Mouse (Mus musculus): ENCODE measurements at regions not wholly inside any gene's neighbourhood (a gene's known extent, or its start where the extent isn't known, plus 50 kb on each side); places are given as distances from the start of the nearest gene placed in this dataset.
"Not testable (repeated sequence)": the region's sequence is repeated elsewhere in the genome, so short reads cannot be mapped to it uniquely, and the experiment has no call there.

DNA sequence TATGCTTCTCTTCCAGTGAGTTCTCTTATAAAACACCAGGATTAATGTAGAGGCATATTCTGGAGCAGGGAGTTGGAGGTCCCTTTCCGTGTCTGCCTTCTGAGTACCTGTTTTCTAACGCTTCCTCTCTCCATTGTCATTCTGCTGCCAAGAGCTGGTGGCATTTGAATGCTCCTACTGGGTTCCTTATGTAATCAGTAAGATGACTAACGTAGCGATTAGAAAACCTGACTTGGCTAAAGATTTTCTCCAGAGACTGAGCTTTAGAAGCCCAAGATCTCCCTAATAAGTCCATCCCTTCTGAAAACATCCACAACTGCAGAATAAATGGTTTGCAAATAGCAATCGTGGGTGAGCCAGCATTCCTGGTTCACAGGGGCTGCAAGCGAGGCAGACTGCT, 174.5 kb downstream of the Dhx15 start:
- no peak for DNase-seq (ENCODE audit: low spot score)

DNA sequence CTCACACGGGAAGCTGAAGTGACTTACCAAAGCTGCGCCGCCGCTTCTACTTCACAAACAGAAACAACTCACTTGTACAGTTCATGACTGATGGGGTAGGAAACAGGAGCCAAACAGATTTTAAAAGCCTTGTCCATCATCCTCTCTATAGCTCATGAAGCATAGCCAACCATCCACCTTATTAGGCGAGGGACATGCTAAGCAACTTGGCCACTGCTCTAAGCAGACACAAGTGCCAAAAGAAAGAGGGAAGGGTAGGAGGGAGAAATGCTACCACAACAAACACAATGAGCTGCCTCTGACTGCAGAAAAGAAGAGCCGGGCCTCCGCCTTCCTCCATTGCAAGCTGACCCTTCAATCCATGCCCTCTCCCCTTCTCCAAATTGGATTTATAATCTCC, 179.9 kb downstream of the Dhx15 start:
- no peak for DNase-seq (ENCODE audit: low spot score)

DNA sequence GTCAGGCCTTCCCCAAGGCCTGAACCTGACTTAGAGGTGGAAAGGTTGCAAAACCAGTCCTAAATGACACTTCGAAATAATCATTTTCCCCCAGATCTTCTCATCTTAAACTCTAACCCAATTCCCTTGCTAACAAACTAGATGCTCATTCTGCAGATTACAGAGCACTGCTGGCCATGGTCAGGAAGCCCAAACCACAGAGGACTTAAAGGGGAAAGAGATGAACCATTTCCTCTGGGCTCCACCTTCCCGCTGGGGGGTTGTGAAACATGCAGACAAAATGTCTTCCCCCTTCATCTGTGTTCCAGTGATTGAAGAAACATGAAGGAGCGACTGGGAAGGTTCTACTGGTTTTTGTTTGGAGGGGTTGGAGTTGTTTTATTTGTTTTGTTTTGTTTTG, 181.4 kb downstream of the Dhx15 start:
- no peak for DNase-seq (ENCODE audit: low spot score)

DNA sequence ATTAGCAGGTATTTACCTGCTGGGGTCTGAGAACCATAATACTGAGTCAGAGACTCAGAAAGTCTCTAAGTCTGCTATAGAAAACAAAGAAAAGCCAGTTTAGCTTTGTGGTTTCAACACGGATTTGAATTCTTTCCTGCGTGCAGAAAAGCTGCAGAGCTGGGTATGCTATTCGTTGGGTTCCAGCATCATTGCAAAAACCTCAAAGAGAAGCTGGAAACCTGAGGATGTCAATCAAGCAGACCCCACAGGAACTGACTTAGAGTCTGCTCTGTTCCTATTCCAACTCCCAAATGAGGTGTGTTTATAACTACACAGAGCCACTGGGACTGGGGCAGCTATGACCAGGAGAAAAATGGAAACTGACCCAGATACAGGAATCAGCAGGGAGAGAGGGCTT, 183.5 kb downstream of the Dhx15 start:
- no peak for DNase-seq (ENCODE audit: low spot score)

DNA sequence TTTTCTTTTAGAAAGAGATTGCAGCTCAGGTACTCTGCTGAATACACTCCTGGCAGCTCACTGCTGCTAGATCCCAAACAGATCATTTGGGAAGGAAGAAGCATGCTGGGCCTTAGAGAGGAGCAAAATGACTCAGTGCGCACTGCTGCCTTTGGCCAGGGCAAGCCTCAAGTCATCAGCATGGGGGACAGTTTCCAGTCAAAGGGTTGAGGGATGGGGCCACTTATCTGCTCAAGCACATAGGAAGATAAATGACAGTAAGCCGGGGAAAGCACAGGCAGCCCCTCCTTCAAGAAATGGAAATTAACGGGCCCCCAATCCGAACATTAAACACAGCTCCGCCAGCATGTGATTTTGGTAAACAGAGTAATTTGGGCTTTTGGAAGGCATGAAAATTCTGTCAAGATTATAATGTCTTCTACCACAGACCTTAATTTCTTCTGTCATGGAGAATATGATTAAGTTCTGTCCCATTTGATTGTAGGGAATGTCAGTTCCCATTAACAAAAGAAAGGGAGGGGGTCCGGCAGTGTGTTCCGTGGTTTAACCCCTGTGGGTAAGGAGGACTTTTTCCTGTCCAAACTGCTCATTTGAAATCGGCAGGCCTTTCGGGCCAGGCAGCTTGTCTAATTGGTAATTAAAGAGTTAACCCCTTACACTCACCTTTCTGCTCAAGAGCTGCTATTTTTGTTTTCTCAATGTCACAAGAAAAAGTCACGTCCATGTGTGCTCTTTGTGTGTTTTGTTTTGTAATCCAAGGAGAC, 199.3 kb downstream of the Dhx15 start:
- no peak for DNase-seq (ENCODE audit: low spot score)

DNA sequence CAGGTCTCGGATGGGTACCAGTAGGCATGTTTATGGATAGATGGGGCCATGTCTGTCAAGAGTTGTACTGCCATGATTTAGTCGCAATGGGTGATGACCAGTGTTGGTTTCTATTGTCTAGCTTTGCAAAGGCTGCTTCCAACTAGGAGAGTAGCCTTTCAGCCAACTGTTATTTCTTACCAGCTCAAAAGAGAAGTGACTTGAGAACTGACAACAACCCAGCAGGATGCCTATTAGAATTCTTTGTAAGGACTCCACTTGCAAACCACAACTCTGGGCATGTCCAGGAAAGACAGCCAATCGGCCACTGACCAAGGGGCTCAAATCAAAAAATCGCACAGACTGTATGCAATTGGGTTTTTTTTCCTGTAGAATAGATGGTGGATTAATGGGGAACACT, 200.9 kb downstream of the Dhx15 start:
- DNase-seq (ENCODE audit: low spot score): no peak

DNA sequence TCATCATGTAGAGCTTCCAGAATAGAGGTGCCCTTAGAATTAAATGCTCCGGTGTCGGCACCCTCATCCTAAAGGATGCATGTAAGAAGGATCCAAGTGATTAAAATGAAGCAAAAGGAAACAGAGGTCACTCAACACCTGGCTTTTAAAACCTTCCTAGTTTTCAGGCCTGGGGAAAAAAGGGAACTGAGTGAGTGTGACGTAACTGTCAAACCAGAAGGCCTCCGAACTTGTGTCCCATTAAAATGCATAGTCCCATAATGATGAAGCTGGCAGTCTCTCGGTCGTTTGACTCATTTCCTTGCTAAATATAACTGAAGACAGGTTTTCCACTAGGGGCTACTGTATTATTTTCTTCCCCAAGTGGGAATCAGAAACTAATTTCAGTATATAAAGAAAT, 201.4 kb downstream of the Dhx15 start:
- DNase-seq (ENCODE audit: low spot score): no peak

DNA sequence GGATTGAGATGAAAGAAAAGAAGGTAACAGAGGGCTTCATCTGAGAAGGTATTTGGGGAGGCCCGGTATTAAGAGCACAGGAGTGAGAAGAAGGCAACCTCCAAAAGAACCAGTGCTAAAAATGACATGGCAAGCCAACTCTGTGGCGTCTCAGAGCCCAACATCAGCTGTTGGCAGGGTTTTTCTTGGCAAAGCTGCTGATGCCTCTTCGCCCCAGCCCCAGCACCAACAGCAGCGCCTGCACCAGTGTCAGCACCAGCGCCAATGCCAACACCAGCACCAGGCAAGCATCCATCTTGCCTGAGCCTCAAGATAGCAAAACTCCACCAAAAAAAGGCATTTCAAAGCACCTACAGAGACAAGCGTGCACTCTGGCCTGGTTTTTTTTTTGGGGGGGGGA, 205.3 kb downstream of the Dhx15 start:
- DNase-seq (ENCODE audit: low spot score): no peak

DNA sequence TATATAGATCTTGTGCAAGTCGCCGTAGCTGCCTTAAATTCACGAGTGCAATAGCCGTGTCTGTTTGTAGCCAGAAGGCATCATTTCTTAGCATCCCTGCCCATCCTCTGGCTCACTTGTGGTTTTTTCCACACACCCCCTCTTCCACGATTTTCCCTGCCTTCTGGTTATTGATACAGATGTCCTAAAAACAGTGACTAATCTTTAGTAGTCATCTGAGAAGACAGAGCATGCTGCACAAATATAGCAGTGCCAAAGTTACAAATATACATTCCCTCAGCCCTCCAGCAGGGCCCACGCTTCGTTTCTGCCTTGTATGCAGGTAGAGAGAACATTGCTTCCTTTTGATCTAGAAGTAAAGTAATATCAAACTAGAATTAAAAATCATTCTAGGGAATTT, 207.5 kb downstream of the Dhx15 start:
- no peak for DNase-seq (ENCODE audit: low spot score)

DNA sequence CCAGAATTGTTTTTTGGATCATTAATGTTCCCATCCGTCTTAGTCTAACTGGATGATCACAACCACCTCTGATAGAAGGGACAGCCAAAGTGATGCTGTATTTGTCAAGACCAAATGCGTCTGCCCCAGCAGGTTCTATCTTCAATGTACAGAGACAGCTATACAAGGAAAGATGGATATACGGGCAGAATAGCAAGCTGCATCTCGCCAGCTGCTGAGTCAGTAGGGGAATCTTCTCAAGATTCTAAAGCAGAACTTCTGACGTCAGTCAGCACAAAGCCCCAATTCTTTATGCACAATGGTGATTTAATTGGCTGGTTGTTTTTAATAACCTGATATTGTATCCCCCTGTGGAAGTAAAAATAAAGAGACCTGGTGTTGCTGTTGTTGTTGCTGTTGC, 209.4 kb downstream of the Dhx15 start:
- no peak for DNase-seq (ENCODE audit: low spot score)

DNA sequence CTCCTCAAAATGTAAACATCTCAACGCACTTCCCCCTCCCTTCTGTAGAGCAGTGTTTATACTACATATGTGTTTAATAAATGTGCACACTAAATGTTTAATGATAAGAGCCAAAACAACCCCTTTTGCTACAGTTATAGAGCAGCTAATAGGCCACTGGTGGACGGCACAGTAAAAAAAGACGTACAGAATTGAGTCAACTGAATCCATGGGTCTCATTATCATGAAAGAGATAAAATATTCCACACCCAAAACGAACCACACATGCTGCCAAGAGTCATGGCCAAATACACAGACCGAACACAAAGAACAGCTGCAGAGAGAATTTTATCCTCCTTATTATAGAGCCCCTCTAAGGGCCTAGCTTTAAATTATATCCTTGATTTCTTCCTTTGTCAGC, 237.8 kb downstream of the Dhx15 start:
- no peak for DNase-seq (ENCODE audit: low spot score)

DNA sequence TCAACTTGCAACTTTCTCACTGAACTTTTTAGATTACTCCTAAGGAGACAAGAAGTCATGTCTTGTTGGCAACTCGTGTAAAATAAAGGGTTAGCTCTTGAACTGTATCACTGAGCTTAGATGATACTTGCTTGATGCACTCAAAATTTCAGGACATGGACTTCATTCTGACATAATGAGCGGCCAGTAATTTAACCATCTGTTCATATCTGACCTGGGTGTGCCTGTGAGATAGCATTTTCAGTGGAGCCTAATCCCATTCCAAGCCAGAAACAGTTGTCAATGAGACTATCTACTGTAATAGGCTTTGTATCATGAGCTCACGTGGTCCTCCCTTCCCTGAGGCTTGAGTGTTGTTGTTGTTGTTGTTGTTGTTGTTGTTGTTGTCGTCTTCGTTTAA, 240.3 kb downstream of the Dhx15 start:
- DNase-seq (ENCODE audit: low spot score): no peak

DNA sequence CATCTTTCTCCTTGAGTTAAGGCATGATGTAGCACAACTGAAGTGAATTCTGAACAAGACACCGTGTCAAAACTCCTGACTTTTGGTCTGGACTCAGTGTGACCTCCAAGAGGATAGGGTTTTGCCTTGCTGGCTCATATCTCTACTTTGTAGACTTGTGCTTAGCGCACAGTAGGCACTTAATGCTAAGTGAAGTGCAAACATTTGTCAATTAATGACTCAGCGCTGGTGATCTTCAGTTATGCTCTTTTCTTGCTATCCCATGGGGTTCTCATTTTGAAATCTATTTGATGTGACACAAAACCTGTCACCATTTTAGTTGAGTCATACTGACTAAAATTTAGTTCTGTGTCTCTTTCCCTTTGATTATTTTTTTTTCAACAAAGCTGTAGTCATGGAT, 244.3 kb downstream of the Dhx15 start:
- no peak for DNase-seq (ENCODE audit: low spot score)

DNA sequence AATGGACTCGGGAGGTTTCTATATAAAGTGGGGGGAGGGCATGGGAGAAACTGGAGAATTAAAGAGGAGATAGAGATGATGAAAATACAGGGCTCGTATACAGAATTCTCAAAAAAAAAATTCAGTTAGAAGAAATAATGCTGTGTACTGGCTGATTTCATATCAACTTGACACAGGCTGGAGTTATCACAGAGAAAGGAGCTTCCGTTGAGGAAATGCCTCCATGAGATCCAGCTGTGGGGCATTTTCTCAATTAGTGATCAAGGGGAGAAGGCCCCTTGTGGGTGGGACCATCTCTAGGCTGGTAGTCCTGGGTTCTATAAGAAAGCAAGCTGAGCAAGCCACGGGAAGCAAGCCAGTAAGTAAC, 248.4 kb downstream of the Dhx15 start:
- DNase-seq (ENCODE audit: low spot score): not testable (repeated sequence)

DNA sequence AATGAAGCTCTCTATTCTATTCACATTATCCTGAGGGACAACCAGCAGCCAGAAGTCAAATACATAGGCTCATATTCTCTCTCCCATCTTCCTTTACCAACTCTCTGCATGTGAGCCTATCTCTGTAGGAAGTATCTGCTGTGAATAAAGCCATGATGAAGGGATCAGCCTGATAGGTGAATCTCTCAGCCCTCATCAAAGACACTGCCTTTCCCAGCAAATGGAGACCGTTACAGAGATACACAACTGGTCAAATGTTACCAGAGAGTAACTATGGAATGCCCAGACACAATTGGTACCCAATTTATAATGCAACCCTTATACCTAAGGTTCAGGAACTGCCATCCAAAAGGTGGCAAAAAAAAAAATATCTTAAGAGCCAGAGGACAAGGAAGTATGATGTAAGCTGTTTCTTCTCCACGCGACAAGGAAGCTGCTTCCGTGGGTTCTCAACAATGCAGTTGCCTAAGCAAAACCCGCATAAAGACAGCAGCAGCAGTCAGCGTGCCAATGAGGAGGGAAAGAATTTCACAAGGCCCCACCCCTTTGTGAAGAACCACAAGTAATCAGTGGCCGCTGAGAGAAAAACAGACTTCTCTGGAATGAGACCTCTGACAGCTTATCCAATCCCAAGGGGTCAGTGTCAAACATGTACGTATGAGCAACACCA, 248.9 kb downstream of the Dhx15 start:
- no peak for DNase-seq (ENCODE audit: low spot score)

DNA sequence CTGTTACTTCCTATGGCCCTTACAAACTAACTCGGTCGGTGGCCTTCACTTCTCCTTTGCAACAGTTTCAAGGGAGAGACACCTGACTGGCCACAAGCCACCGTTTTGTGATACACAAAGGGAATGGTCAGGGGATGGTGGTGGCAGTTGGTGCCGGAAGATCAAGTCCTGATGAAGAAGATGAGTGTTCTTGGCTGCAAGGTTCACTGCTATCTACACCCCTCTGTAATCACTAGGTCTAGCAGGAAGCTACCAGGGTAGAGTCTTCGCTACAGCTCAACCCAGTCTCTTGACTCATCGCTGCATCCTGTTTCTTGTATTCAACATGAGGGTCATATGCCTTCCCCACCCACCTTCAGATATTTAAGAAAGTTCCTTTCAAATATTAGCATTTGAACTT, 251.5 kb downstream of the Dhx15 start:
- no peak for DNase-seq (ENCODE audit: low spot score)

DNA sequence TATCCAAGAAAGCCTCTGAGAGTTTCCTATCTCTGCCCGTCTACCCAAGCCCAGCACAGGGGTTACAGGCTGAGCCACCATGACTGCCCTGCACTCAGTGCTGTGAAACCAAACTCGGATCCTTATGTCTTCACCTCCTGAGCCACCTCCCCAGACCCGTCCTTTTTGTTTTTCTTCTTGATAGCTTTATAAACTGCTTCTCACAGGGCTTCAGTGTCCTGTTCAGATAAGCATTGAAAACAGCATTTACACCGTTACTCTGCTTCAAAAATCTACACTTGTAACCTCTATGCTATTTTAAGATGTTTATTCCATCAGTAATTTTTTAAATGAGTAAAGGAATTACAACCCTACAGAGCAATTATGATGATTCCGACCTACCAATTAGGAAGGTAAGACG, 253.0 kb downstream of the Dhx15 start:
- DNase-seq (ENCODE audit: low spot score): no peak

DNA sequence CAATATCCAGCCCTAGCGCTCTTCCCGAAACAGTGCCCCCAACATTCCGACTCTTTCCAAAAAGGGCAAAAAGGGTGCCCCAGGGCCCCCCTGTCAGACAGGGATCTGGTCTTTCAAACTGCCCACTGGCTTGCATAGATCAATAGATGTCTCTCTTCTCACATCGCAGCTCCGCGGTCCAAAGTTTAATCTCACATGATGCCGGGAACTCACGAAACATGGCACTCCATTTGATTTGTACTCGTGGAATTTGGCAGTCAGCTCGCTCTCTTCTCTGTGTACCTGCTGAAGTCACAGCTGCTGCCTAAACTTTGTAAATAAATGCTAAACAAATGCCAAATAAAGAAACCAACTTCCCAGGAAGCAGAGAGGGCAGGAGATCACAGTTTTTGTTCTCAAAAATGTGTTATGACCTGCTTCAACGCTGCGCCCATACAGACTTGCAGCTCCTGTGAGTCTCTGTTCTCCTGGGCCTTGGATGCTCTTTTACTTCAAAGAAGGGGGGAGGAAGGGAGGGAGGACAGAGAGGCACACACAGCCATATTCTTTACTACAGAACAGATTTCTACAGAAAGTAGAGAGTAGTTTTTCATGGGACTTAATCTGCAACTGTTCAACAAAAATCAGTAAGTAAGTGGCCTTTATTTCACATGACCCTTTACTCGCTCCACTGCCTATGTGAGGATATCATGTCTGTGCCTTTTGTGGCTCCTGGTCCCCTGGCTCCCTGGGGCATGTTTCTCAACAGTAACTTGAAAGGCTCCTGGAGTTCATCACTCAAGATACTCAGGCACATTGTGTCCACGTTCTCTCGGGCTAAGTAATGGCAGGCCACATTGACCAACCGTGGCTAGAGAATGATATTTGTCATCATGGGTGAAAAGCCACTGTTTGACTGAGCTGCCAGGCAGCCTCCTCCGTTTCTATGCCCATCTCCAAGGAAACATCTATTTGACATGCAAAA, 254.6 kb downstream of the Dhx15 start:
- DNase-seq (ENCODE audit: low spot score): no peak

DNA sequence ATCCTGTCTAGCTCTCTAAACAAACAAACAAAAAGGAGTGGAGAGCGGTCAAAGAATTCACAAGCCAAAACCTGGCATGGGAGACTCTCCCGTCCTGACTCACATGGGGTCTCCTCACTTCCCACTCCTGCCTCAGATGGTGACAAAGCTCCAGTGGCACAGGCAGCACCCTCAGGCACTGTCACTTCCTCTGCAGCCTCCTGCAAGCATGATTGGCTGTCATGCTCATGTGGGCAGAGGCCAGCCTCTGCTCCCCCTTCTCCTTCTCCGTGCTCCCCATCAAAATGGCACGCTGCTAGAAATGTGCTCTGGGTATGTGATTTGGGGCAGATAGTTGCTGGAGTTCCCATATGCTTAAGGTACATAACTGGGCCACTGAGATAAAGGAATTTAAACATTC, 255.4 kb downstream of the Dhx15 start:
- DNase-seq (ENCODE audit: low spot score): no peak

DNA sequence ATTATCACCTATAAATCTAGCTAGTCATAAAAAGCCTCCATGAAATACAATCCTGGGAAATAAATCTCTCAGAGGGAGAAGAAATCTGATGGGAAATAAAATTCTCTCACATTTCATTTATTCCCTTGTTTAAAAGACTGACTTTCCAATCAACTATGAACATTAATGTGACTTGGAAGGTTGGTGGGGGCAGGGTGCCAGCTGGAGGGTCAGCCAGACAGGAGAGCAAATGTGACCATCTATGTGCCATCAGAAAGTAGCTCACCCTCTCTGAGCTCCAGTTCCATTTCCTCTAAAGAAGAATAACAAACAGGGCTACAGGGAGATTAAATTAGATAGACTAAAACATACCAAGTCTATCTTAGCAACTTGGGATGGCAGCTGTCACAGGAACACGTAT, 257.0 kb downstream of the Dhx15 start:
- DNase-seq (ENCODE audit: low spot score): no peak

DNA sequence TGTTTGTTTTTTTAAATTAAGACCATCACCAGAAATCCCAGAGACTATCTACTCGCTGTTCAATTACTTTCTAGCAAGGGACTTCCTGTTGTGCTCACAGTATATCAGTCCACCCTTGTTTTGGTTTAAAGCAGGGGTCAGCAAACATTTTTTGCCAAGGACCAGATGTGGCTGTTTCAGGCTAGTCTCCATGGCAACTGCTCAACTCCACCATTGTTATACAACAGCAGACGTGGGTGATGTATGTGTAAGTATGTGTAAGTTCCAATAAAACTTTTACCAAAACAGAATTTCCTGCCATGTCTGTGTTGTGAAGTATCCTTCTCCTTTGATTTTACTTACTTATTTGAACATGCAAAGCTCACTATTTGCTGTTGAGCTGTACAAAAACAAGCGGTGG, 259.9 kb downstream of the Dhx15 start:
- DNase-seq (ENCODE audit: low spot score): no peak

DNA sequence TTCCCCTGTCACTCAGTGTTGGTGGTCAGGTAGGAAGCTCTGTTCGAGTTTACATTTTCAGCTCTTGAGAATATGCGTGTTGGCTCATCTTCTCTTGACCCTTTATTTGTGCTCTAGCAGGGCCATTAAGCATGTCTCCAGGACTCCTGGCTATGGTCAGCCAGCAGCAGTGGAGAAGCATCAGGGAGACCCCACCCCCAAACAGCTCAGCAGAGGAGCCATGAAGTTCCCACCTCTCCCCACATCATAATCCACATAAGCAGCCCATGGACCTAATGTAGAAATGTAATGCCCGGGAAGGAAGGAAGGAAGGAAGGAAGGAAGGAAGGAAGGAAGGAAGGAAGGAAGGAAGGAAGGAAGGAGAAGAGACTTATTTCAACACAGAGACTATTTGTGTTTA, 261.5 kb downstream of the Dhx15 start:
- no peak for DNase-seq (ENCODE audit: low spot score)

Measured in thymus, postnatal 0 days (tissue).